Mouse (Mus musculus) forebrain, embryonic 12.5 days (tissue): ENCODE results near the gene Pnpla8. TPM values are rescaled to one million over a fixed set of nuclear protein-coding genes. Genes with fewer than 3 reads are reported as not detected.

ENCODE experiments used
- microRNA-seq: library from miRNA; unstranded; fragments of <30 nt; microRNA quantifications from one replicate; pipeline ENCODE4, GENCODE M21; 2017
- polyA plus RNA-seq: library from polyadenylated mRNA; unstranded; fragments of >200 nt; fragmentation: Nextera tagmentation; extraction: Ambion mirVana; gene quantifications from 2 replicates; pipeline ENCODE4 v1.2.1, GENCODE M21; 2016

Pnpla8 gene
- polyA plus RNA-seq, 1 experiment from 2014 or later, result 96.3 TPM

Small RNA genes within 50 kb of the gene (microRNA-seq; reads per million reads assigned to microRNA genes)
- gene Mir5627, result not detected

Other genes with a start within 250 kb of the Pnpla8 start
- 24.1 and 25.0 TPM in 2 replicates for gene Dnajb9, start 11.0 kb upstream of the Pnpla8 start, polyA plus RNA-seq
- gene Nrcam, start 107.5 kb downstream of the Pnpla8 start, polyA plus RNA-seq, result 90.1 and 92.3 TPM in 2 replicates